Mouse (Mus musculus): ENCODE data around the gene Ntf5.

DNA sequence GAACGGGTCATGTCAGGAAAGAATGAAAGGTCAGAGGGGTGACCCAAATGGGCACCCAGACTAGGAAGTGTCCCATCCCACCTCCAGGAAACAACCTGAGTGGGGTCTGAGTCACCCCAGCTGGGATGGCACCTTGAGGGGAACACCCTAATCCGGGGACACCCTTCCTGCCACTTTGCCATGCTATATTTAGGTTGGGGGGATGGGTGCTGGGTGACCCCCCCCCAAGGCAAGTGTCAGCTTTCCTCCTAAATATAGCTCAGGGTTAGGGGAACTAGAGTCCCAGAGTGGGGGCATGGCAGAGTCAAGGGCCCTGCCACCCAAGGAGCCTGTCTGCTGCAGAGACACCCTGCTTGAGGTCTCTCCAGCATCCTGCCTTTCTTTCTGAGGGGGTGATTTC lies 1.1 kb upstream of the Ntf5 start:
- no peak for TF ChIP-seq CTCF (conservative IDR thresholded peaks at IDR 0.05 in 1 of 2, IDR thresholded peaks at IDR 0.05 in 1 of 2; ENCODE audit: low read depth in 2 of 2, low read length in 2 of 2)
- no peak for TF ChIP-seq USF1 (IDR thresholded peaks at IDR 0.05; ENCODE audit: low read depth, low read length)
- TF ChIP-seq JUND (conservative IDR thresholded peaks at IDR 0.05; ENCODE audit: low read depth, low read length), result no peak
- no peak for TF ChIP-seq E2F4 (IDR thresholded peaks at IDR 0.05; ENCODE audit: insufficient replicate concordance, low read depth, low read length)
- TF ChIP-seq POLR2A (IDR thresholded peaks at IDR 0.05; ENCODE audit: low read depth, low read length), result no peak
- no peak for TF ChIP-seq CHD2 (IDR thresholded peaks at IDR 0.05; ENCODE audit: low read length)
- TF ChIP-seq MAFK (IDR thresholded peaks at IDR 0.05; ENCODE audit: insufficient replicate concordance, low read length), result no peak
- no peak for TF ChIP-seq MAX (IDR thresholded peaks at IDR 0.05; ENCODE audit: low read length)
- no peak for TF ChIP-seq ZC3H11A (IDR thresholded peaks at IDR 0.05; ENCODE audit: low read depth, low read length)
- TF ChIP-seq EP300 (IDR thresholded peaks at IDR 0.05; ENCODE audit: low read length), result no peak
- no peak for TF ChIP-seq ZMIZ1 (IDR thresholded peaks at IDR 0.05; ENCODE audit: low read depth, low read length)
- TF ChIP-seq CHD1 (IDR thresholded peaks at IDR 0.05; ENCODE audit: low read depth, low read length), result no peak
- no peak for TF ChIP-seq MAZ (IDR thresholded peaks at IDR 0.05; ENCODE audit: low read depth, low read length)

Measured in CH12.LX (cell line).